Mouse (Mus musculus): Measurements from ENCODE around the gene Eloa. TPM values are rescaled to one million over a fixed set of nuclear protein-coding genes. Genes with fewer than 3 reads are reported as not detected.
"Not testable (repeated sequence)": the region's sequence is repeated elsewhere in the genome, so short reads cannot be mapped to it uniquely, and the experiment has no call there.

The Eloa gene
- polyA plus RNA-seq, 1 experiment: 69.3 TPM

DNA sequence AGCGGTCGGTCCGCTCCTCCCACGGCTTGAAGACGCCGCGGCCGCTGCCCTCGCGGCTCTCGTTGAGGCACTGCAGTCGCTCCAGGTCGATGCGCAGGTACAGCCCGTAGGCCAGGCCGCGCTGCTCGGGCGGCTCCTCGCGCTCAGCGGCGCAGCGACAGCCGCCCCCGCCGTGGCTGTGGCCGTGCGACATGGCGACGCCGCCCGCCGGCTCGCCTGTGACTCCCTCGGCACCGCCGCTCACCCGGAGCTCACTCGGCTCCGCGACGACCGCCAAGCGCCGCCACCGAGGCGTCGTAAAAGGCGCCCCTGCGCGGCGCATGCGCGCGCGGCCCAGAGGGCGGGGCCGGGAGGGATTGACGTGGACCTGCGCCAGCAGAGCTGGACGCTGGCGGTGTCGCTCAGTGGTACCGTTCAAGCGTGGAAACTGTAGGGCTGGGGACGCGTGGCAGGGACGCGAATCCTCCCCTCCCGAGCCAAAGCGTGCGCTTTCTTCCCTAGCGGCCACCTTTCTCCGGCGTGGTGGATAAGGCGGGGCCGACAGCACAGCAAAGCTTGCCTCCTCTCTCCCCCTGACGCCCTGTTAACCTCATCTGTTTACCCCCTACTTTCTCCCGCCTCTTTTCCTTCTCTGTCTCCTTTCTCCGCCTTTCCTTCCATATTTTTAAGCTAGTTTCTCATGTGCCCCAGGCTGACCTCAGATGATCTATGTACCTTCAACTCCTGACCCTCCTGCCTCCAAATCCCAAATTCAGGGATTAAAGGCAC is 34.4 kb downstream of the Eloa start, which contains the start of gene Pithd1:
Pithd1 (minus strand) TSS at position 322 of the 768 bp plus-strand sequence.
- Histone ChIP-seq H3K4me1 (ENCODE audit: control insufficient read depth, insufficient read depth, low read length) (peaks cover 21% of the 10 kb centered on the region), H3K27ac (ENCODE audit: insufficient read depth, low read depth, low read length) (peak within 1 kb of the TSS; percentile 54), H3K4me3 (ENCODE audit: insufficient read depth, low read length) (peak within 1 kb of the TSS; percentile 85)
- no peak for TF ChIP-seq POLR2A (IDR thresholded peaks at IDR 0.05; ENCODE audit: borderline replicate concordance, low read depth, low read length)

DNA sequence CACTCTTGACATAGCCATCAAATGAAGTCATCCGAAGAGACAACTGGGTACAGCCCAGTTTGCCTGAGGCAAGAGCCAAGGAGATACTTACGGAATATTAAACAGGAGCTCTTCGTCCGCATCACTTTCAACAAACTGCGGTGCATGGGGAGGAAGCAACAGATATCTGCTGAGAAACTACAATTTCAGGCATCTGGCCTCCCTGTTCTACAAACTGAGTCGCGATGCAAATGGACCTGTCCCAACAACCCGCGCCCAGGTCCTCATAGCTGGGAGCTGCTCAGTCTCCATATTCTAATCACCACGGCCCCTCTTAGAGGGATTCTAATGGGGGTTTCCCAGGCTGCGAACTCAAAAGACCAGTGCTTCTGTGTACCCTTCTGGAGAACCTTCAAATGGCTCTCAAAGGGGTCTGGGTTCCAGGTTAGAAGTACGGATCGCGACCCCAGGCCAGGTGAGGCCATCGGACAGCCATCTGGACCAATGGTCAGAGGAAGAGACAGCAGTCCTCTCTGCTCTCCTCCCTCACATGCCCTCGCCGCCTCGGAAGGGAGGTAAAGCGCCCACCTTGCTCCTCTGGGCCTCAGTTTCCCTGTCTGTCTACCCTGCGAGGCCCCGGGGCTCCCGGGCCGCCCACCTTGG is 35.1 kb downstream of the Eloa start:
- Histone ChIP-seq H3K4me1 (ENCODE audit: control insufficient read depth, insufficient read depth, low read length) (peaks cover 27% of the 10 kb centered on the region), H3K27ac (ENCODE audit: insufficient read depth, low read depth, low read length) (no peak overlapping the region), H3K4me3 (ENCODE audit: insufficient read depth, low read length) (peak overlapping the region; percentile 85)
- no peak for TF ChIP-seq CTCF (IDR thresholded peaks at IDR 0.05; ENCODE audit: low read depth, low read length)
- TF ChIP-seq POLR2A (IDR thresholded peaks at IDR 0.05; ENCODE audit: borderline replicate concordance, low read depth, low read length): no peak

DNA sequence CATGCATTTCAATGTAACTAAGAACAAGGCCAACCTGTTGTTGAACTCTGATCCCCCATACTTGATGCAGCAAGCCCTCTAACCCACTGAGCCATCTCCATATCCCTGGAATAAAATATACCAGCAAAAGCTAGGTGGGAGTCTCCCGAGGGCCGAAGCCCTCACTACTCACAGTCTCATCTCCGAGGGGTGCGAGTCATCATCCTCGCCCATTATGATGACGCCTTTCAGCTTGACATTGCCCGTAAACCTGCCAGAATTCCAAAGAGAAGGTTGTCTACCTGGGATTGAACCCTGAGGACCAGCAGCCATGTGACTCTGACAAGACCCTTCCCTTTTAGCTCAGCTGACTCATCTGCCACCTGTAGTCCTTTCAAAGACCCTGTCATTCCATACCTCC is 35.8 kb downstream of the Eloa start:
- H3K4me1 ChIP-seq (ENCODE audit: control insufficient read depth, insufficient read depth, low read length): peaks cover 29% of the 10 kb centered on the region
- TF ChIP-seq POLR2A (IDR thresholded peaks at IDR 0.05; ENCODE audit: borderline replicate concordance, low read depth, low read length): no peak
- TF ChIP-seq CTCF (IDR thresholded peaks at IDR 0.05; ENCODE audit: low read depth, low read length): no peak
- peak overlapping the region; percentile 85; the same call in 1 of the 2 replicates for H3K4me3 ChIP-seq (ENCODE audit: insufficient read depth, low read length)

DNA sequence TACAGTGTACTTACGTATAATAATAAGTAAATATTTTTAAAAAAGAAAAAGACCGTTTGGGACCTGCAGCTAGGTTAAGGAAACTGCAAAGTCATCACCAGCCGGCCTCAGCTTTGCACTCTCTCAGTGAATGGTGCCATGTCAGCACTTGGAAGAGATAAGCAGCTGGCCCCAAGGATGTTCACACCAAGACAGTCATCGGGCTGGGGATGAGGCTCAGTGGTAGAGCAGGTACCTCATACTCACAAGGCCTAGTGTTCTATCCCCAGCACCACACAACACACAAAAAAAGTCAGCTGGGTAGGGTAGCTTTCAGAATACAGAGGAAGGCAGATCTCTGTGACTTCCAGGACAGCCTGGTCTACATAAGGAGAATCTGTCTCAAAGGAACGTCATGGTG is 36.4 kb downstream of the Eloa start:
- H3K4me3 ChIP-seq (ENCODE audit: insufficient read depth, low read length): no peak overlapping the region
- peaks cover 29% of the 10 kb centered on the region for H3K4me1 ChIP-seq (ENCODE audit: control insufficient read depth, insufficient read depth, low read length)
- H3K27ac ChIP-seq (ENCODE audit: insufficient read depth, low read depth, low read length): no peak overlapping the region
- TF ChIP-seq CTCF (IDR thresholded peaks at IDR 0.05; ENCODE audit: low read depth, low read length) (no peak), POLR2A (IDR thresholded peaks at IDR 0.05; ENCODE audit: borderline replicate concordance, low read depth, low read length) (no peak)

More for the DNA sequence above, 35.8 kb downstream of the Eloa start:
- H3K27ac ChIP-seq (ENCODE audit: insufficient read depth, low read depth, low read length): no peak overlapping the region

DNA sequence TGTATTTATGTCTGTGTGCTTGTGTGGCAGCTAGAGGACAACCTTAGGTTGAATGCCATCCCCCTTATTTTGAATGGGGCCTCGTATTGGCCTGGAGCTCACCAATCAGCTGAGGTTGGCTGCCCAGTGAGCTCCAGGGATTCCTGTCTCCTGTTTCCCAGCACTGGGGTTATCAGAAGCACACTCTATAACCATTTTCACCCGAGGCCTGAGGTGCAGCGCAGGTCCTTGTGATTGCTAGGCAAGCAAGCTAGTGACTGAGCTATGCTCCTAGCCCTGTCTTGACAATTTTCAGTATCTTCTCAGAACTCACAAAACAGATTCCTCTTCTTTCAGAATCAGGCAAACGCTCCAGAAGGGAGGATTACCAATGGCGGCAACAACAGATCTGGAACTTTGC is 37.0 kb downstream of the Eloa start:
- Histone ChIP-seq H3K4me1 (ENCODE audit: control insufficient read depth, insufficient read depth, low read length) (peaks cover 29% of the 10 kb centered on the region), H3K27ac (ENCODE audit: insufficient read depth, low read depth, low read length) (no peak overlapping the region), H3K4me3 (ENCODE audit: insufficient read depth, low read length) (no peak overlapping the region)
- no peak for TF ChIP-seq CTCF (IDR thresholded peaks at IDR 0.05; ENCODE audit: low read depth, low read length)
- TF ChIP-seq POLR2A (IDR thresholded peaks at IDR 0.05; ENCODE audit: borderline replicate concordance, low read depth, low read length): no peak

DNA sequence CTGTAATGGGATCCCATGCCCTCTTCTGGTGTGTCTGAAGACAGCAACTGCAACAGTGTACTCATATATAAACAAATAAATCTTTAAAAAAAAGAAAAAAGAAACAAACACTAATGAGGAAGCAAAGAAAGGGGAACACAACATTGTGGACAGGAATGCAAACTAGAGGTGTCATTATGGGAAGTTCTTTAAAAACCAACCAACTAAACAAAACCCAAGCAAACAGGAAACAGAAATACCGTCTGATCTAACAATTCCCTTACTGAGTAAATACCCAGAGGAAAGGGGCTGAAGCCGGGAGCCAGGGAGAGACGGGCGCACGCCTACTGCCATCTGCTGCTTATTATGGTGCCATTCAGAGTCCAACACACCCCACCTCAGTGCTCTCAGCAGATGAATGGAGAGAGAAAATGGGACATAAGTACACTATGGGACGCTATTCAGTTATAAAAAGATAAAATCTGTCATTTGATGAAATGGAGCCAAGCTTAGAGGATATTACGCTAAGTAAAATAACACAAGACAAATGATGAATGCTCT is 40.0 kb downstream of the Eloa start:
- Histone ChIP-seq H3K4me3 (ENCODE audit: insufficient read depth, low read length) (no peak overlapping the region), H3K4me1 (ENCODE audit: control insufficient read depth, insufficient read depth, low read length) (peaks cover 26% of the 10 kb centered on the region), H3K27ac (ENCODE audit: insufficient read depth, low read depth, low read length) (peak overlapping the region; percentile 33)
- TF ChIP-seq POLR2A (IDR thresholded peaks at IDR 0.05; ENCODE audit: borderline replicate concordance, low read depth, low read length) (no peak), CTCF (IDR thresholded peaks at IDR 0.05; ENCODE audit: low read depth, low read length) (no peak)

DNA sequence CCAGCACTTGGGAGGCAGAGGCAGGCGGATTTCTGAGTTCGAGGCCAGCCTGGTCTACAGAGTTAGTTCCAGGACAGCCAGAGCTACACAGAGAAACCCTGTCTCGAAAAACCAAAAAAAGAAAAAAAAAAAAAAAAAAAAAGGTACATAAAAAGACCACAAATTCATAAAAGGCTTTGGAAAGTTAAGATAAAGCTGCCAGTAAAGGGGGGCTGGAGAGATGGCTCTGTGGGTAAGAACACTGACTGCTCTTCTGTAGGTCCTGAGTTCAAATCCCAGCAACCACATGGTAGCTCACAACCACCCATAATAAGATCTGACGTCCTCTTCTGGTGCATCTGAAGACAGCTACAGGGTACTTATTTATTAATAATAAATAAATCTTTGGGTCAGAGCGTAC is 41.3 kb downstream of the Eloa start:
- peaks cover 22% of the 10 kb centered on the region for H3K4me1 ChIP-seq (ENCODE audit: control insufficient read depth, insufficient read depth, low read length)
- not testable (repeated sequence) for H3K4me3 ChIP-seq (ENCODE audit: insufficient read depth, low read length)

DNA sequence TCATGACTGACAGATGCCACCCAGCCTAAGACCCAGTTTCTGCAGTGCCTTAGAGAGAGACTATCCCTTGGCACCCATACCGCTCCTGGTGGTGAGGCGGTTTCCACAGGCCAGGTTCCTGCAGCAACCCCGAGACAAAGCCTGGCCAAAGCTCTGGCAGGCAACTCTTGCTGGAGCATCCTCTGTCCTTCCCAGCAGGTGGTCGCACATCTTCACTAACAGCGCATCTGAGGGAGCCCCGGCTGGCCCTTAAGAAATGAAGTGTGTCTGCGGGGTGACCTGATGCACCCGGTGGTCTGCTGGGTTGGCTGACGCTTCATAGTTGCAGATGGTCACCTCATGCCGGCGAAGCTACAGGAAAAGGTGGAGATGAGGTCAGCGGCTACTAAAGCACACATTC is 45.4 kb downstream of the Eloa start:
- Histone ChIP-seq H3K27ac (ENCODE audit: insufficient read depth, low read depth, low read length) (no peak overlapping the region), H3K4me3 (ENCODE audit: insufficient read depth, low read length) (no peak overlapping the region), H3K4me1 (ENCODE audit: control insufficient read depth, insufficient read depth, low read length) (peaks cover 26% of the 10 kb centered on the region)
- TF ChIP-seq POLR2A (IDR thresholded peaks at IDR 0.05; ENCODE audit: borderline replicate concordance, low read depth, low read length) (no peak), CTCF (IDR thresholded peaks at IDR 0.05; ENCODE audit: low read depth, low read length) (no peak)

More for the DNA sequence above, 41.3 kb downstream of the Eloa start:
- H3K27ac ChIP-seq (ENCODE audit: insufficient read depth, low read depth, low read length): not testable (repeated sequence)

DNA sequence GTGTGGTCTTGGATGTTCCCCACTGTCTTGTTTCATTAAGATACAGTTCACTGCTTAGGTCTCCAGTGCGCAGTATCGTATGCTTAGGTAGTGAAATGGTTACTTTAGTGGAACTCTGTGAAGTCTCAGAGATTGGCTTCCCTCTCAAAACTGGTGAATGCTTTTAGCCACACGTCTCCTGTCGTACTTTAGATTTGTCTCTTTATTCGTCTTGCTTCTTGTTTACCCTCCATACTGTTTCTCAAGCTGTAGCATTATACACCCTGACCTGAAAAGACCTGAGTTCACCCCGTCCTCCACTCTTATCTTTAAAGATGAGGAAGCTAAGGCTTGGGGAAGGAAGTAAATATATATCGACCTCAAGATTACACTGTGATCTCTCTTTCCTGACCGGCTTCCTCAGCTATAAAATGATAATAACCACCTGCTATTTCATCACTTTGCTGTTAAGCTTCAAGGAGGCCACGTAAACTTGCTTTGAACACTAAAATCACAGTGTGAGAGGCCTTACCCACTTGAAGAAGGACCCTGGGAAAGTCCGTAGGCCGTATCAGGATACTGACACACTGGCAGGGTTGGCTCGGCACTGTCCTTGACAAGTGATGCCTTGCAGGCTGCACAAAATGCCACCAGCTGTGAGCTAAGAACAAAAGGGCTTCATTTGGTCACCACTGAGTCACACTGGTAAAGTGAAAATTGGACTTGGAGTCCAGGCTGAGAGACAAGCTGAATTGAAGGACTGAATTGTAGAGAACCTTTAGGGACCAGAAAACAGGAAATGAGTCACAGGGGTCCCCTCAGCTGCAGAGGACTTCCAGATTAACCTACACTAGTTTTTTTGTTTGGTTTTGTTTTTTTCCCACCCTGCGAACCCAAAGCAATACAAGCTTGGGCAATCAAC is 48.4 kb downstream of the Eloa start:
- TF ChIP-seq CTCF (IDR thresholded peaks at IDR 0.05; ENCODE audit: low read depth, low read length) (no peak), POLR2A (IDR thresholded peaks at IDR 0.05; ENCODE audit: borderline replicate concordance, low read depth, low read length) (no peak)
- peak overlapping the region; percentile 79 for H3K27ac ChIP-seq (ENCODE audit: insufficient read depth, low read depth, low read length)

More for the DNA sequence above, 48.4 kb downstream of the Eloa start:
- H3K4me3 ChIP-seq (ENCODE audit: insufficient read depth, low read length): peak overlapping the region; percentile 92
- H3K4me1 ChIP-seq (ENCODE audit: control insufficient read depth, insufficient read depth, low read length): peaks cover 24% of the 10 kb centered on the region

Measured in bone marrow macrophage, adult 2 months (primary cell).